Mouse (Mus musculus) erythroblast, embryonic 14.5 days (primary cell): Measurements from ENCODE around the gene Setdb1.

Source experiments
- GATA1 ChIP-seq: IDR thresholded peaks from 2 replicates; pipeline ENCODE4 v1.6.1; 2012; ENCODE audit warnings: low read length, inconsistent platforms, mixed read lengths
- TAL1 ChIP-seq: IDR thresholded peaks from 3 replicates; pipeline ENCODE4 v1.6.1; 2012; ENCODE audit warnings: low read length, inconsistent platforms, mixed read lengths

- no peak for TF ChIP-seq GATA1
- no peak for TF ChIP-seq TAL1
These were observed 71.6 kb downstream of the Setdb1 start for GRCm38 (mm10) chr3:95285390-95285789.
